Mouse (Mus musculus) heart, embryonic 14.5 days (tissue): ENCODE measurements around the gene Ddx6. TPM values are rescaled to one million over a fixed set of nuclear protein-coding genes. Genes with fewer than 3 reads are reported as not detected.

Source experiments
- ATAC-seq: fragments of 200-750 bp; cut with Nextera tagmentation; 2 replicates; pipeline ENCODE4 v1.8.0; 2017; ENCODE audit warnings: low read depth, moderate TSS enrichment; ENCODE audit not compliant: insufficient number of reproducible peaks, insufficient read depth, low FRiP score
- H3K27ac ChIP-seq, 2 experiments: fragments of 200-500 bp in 1 of 2; fragments of 300-500 bp in 1 of 2; sonication (generic) in 1 of 2; replicated peaks in 1 of 2; 2 replicates each; pipeline ENCODE4 v1.5.1; 2012 to 2014; ENCODE audit warnings: low read depth in 2 of 2, low read length in 2 of 2, control low read depth in 1 of 2, mild to moderate bottlenecking in 1 of 2, mixed read lengths in 1 of 2; ENCODE audit not compliant: control insufficient read depth in 1 of 2, insufficient read depth in 1 of 2
- H3K27me3 ChIP-seq: fragments of 300-500 bp; sonication (generic); 2 replicates; pipeline ENCODE4 v1.6.1; 2014; ENCODE audit warnings: mild to moderate bottlenecking, low read length, control low read depth; ENCODE audit not compliant: control insufficient read depth, insufficient read depth
- H3K36me3 ChIP-seq: fragments of 300-500 bp; sonication (generic); 2 replicates; pipeline ENCODE4 v1.6.1; 2014; ENCODE audit warnings: mild to moderate bottlenecking, control low read depth, low read length, mixed read lengths; ENCODE audit not compliant: control insufficient read depth, insufficient read depth
- H3K4me1 ChIP-seq, 2 experiments: fragments of 200-500 bp in 1 of 2; fragments of 300-500 bp in 1 of 2; sonication (generic) in 1 of 2; 2 replicates each; pipeline ENCODE4 v1.6.1; 2012 to 2014; ENCODE audit warnings: low read length in 2 of 2, control low read depth in 1 of 2, mixed read lengths in 1 of 2; ENCODE audit not compliant: control insufficient read depth in 2 of 2, insufficient read depth in 2 of 2
- H3K4me2 ChIP-seq: fragments of 300-500 bp; sonication (generic); 2 replicates; pipeline ENCODE4 v1.6.1; 2014; ENCODE audit warnings: mild to moderate bottlenecking, low read length
- H3K4me3 ChIP-seq, 2 experiments: fragments of 200-500 bp in 1 of 2; fragments of 300-500 bp in 1 of 2; sonication (generic) in 1 of 2; 2 replicates each; pipeline ENCODE4 v1.5.1; 2012 to 2014; ENCODE audit warnings: low read length in 2 of 2, mild to moderate bottlenecking in 2 of 2, control low read depth in 1 of 2, low read depth in 1 of 2, moderate library complexity in 1 of 2; ENCODE audit not compliant: control insufficient read depth in 1 of 2, insufficient read depth in 1 of 2
- H3K9ac ChIP-seq: fragments of 300-500 bp; sonication (generic); 2 replicates; pipeline ENCODE4 v1.6.1; 2014; ENCODE audit warnings: mild to moderate bottlenecking, low read length
- H3K9me3 ChIP-seq: fragments of 300-500 bp; sonication (generic); 2 replicates; pipeline ENCODE4 v1.6.1; 2016; ENCODE audit warnings: low read length, control low read depth; ENCODE audit not compliant: control insufficient read depth
- WGBS: fragments of 180-500 bp; shearing (Covaris S2); extraction: QIAGEN DNeasy Blood & Tissue Kit; methylation state at CpG from one replicate; pipeline ENCODE4 v1.1.7; 2014; 5-methylcytosine and 5-hydroxymethylcytosine counted together
- polyA plus RNA-seq: library from polyadenylated mRNA; unstranded; fragments of >200 nt; fragmentation: Nextera tagmentation; extraction: Ambion mirVana; gene quantifications from 2 replicates; pipeline ENCODE4 v1.2.1, GENCODE M21; 2014

Gene Ddx6
- polyA plus RNA-seq, 1 experiment from 2014 or later = 14.9 TPM

DNA sequence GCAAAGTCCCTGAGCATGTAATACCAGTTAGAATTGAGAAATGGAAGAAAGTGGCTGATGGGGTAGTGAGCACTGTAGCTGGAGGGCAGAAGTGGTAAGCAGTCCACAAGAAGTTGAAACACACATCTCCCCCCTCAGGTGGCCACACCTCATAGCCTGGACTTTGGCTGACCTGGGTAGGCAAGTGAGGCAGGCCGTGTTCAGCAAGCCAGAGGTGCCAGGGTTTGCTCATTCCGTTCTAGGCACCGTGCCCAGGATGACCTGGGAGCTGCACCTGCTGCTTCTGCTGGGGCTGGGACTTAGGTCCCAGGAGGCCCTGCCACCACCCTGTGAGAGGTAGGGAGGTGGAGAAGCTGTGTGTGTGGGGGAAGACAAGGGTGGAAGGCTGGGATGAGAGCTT is 68.3 kb downstream of the Ddx6 start, which contains the start of gene Treh:
TSS of gene Treh (plus strand) at position 229 of the 400 bp plus-strand sequence.
- Histone ChIP-seq H3K27ac (no peak within 1 kb of the TSS), H3K27me3 (no peaks in the 10 kb centered on the region), H3K4me3 (no peak within 1 kb of the TSS), H3K4me1 (no peaks in the 10 kb centered on the region), H3K9me3 (no peaks in the 10 kb centered on the region), H3K36me3 (no peaks in the 10 kb centered on the region), H3K9ac (no peak within 1 kb of the TSS), H3K4me2 (no peak within 1 kb of the TSS)
- WGBS = 79% methylated on average over 3 of the region's 3 CpGs
- ATAC-seq = no peak

DNA sequence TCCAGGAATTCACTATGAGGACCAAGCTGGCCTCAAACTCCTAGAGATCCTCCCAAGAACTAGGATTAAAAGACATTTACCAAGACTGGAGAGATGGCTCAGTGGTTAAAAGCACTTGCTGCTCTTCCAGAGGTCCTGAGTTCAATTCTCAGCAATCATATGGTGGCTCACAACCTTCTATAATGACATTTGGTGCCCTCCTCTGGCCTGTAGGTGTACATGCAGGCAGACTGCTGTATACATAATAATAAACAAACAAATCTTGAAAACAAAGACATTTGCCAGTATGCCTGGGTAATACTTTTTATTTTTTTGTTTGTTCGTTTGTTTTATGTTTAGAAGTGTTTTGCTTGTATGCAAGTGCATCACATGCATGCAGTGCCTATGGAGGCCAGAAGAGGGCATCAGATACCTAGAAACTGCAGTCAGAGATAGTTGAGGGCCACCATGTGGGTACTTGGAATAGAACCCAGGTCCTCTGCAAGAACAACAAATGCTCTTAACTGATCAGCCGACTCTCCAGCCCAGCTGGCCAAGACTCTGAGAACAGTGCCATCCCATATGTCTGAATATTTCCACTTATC is 73.7 kb downstream of the Ddx6 start:
- Histone ChIP-seq H3K27ac (no peak overlapping the region), H3K36me3 (no peaks in the 10 kb centered on the region), H3K4me1 (no peaks in the 10 kb centered on the region), H3K27me3 (no peaks in the 10 kb centered on the region), H3K9ac (no peak overlapping the region), H3K9me3 (no peaks in the 10 kb centered on the region), H3K4me2 (no peak overlapping the region), H3K4me3 (no peak overlapping the region)
- ATAC-seq = no peak
- 91% methylated on average over 2 of the region's 2 CpGs for WGBS

DNA sequence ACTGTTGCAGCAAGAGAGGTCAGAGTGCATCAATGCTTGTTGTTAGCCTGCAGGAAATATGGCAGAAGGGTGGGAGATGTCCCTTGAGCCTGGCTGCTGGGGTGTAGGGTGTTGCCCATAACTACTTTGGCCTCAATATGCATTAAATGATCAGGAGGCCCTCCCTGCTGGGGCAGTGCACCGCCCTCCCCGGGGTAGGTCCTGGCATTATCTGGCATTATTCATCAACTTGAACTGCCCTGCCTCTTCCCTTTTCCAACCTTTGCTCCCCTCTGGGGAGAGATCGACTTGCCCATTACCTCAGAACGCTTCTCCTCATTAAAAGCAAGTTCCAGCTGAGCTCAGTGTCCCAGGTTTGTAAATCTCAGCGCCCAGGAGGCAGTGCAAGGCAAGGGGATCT is 74.9 kb downstream of the Ddx6 start:
- Histone ChIP-seq H3K4me3 (no peak overlapping the region), H3K4me1 (no peaks in the 10 kb centered on the region)
- WGBS = 64% methylated on average over 5 of the region's 5 CpGs

DNA sequence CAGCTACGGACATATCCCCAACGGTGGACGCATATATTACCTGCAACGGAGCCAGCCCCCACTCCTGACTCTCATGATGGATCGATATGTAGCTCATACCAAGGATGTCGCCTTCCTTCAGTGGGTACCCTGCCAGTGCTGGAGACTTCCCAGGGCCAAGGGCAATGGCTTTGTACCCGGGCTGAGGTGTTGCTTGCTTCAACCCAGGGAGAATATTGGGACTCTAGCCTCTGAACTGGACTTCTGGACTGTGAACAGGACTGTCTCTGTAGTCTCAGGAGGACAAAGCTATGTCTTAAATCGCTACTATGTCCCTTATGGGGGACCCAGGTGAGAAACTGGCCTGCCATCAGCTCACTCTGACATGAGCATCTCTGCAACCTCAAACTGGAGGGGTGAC is 78.4 kb downstream of the Ddx6 start:
- Histone ChIP-seq H3K9me3 (no peaks in the 10 kb centered on the region), H3K36me3 (peaks cover 18% of the 10 kb centered on the region), H3K27ac (no peak overlapping the region), H3K4me1 (no peaks in the 10 kb centered on the region), H3K4me2 (no peak overlapping the region), H3K9ac (no peak overlapping the region), H3K4me3 (no peak overlapping the region), H3K27me3 (no peaks in the 10 kb centered on the region)
- WGBS = 80% methylated on average over 8 of the region's 8 CpGs
- no peak for ATAC-seq

More for the DNA sequence above, 74.9 kb downstream of the Ddx6 start:
- no peaks in the 10 kb centered on the region for H3K27me3 ChIP-seq
- no peak overlapping the region for H3K9ac ChIP-seq
- H3K27ac ChIP-seq = no peak overlapping the region
- no peak overlapping the region for H3K4me2 ChIP-seq
- no peak for ATAC-seq
- no peaks in the 10 kb centered on the region for H3K9me3 ChIP-seq
- H3K36me3 ChIP-seq = no peaks in the 10 kb centered on the region

DNA sequence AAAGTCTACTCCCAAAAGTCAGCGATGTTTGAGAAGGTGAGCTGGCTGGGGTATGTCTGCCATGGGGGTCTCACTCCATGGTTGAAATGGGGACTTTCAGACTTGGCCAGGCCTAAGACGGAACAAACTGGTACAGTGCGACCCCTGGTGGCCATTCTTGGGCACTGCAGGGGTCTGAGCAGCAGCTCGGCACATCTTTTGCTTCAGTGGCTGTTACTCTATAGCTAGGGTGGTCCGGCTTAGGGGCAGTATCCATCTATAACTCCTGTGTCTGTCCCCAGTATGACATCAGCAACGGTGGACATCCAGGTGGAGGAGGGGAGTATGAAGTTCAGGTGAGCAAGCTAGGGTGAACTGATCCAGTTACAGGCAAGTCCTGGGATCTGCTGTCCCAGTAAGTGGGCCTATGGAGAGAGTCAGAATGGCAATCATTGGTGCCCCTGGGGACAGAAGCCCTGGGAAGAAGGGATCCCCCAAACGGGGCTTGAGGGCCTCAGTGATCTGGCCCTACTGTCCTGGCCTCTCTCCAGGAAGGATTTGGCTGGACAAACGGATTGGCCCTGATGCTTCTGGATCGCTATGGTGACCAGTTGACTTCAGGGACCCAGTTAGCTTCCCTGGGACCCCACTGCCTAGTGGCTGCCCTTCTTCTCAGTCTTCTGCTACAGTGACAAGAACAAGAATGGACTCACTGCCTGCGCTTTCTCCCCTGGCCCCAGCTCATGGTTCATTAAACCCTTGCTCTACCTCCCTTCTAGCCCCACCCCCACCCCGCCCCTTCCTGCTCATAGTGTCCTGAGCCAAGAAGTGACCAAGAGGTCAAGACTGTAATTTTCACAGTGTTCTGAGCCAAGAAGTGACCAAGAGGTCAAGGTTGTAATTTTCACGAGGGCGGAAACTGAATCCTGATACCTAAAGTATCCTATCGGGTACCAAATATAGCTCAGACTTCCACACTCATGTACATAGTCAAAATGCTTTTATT is 80.9 kb downstream of the Ddx6 start:
- Histone ChIP-seq H3K27ac (no peak overlapping the region), H3K9ac (no peak overlapping the region)

DNA sequence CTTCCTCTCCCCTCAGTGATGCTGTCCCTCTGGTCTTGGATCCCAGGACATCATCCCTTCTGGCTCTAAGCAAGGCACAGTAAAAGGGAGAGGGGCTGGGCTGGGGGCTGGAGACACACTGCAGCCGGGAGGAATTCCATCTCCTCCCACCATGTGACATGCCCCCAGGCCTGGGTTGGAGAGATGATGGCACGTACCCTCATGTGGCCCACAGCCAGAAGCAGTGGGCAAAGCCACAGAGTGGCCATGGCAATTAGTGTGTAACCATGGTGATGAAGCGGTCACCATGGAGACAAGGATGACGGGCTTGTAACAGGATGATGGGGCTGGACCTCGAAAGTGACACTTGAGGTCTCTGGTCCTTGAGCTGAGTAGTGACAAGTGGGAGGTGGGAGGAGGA is 81.9 kb downstream of the Ddx6 start:
- no peaks in the 10 kb centered on the region for H3K9me3 ChIP-seq
- H3K27me3 ChIP-seq = no peaks in the 10 kb centered on the region
- H3K36me3 ChIP-seq = peaks cover 42% of the 10 kb centered on the region
- H3K4me1 ChIP-seq = peaks cover 8 to 10% of the 10 kb centered on the region in 2 experiments
- no peak overlapping the region for H3K9ac ChIP-seq
- H3K4me2 ChIP-seq = no peak overlapping the region
- whole genome bisulfite sequencing = 76% methylated on average over 5 of the region's 5 CpGs
- H3K4me3 ChIP-seq = no peak overlapping the region
- H3K27ac ChIP-seq = no peak overlapping the region
- ATAC-seq = no peak

More for the DNA sequence above, 80.9 kb downstream of the Ddx6 start:
- no peak overlapping the region for H3K4me3 ChIP-seq
- H3K27me3 ChIP-seq = no peaks in the 10 kb centered on the region
- WGBS = 39% methylated on average over 14 of the region's 14 CpGs
- 0 out of 4 replicates have a peak, but pooled peaks cover 0 to under 1% of the 10 kb centered on the region in 2 experiments for H3K4me1 ChIP-seq
- no peak for ATAC-seq
- H3K9me3 ChIP-seq = no peaks in the 10 kb centered on the region
- H3K4me2 ChIP-seq = no peak overlapping the region
- peaks cover 41% of the 10 kb centered on the region for H3K36me3 ChIP-seq

DNA sequence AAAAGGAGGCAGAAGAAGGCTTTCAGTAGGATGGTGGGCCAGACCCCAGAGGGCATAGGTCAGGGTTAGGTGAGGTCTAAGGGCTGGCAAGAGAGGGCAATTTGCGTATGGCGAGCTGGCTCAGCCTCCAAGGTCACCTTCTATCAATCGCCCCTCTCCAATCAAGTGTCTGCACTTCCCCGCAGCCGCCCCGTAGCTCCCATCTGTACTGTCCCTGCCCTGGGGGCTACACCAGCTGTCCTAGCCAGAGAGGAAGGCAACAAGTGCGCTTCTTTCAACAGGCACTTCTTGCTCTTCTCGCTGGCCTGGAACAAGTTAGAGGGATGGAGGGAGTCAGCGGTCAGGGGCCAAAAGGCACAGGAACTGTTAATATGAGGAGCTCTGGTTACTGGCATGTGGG is 83.3 kb downstream of the Ddx6 start:
- Histone ChIP-seq H3K4me3 (no peak overlapping the region), H3K27me3 (no peaks in the 10 kb centered on the region), H3K9me3 (no peaks in the 10 kb centered on the region), H3K4me2 (no peak overlapping the region), H3K9ac (no peak overlapping the region), H3K27ac (no peak overlapping the region), H3K4me1 (peaks cover 15 to 17% of the 10 kb centered on the region in 2 experiments), H3K36me3 (peaks cover 44% of the 10 kb centered on the region)
- 52% methylated on average over 9 of the region's 9 CpGs for WGBS
- ATAC-seq = no peak
